Mouse (Mus musculus): ENCODE measurements around the gene Samd4. TPM values are rescaled to one million over a fixed set of nuclear protein-coding genes. Genes with fewer than 3 reads are reported as not detected.

The Samd4 gene
- total RNA-seq (2021) = 20.4 and 31.0 TPM in 2 replicates
- long read RNA-seq, full-length matches to known transcripts = 4 of 11 reads
- long read RNA-seq, partial matches to known transcripts = 3 of 11 reads
- long read RNA-seq, other reads (novel, unspliced or antisense) = 4 of 11 reads

GRCm38 (mm10) chr14:46882431-46883067 lies at the start of gene Samd4:
Gene Samd4 (plus strand): TSS chr14:46882854.
- peak; percentile 88 for DNase-seq

GRCm38 (mm10) chr14:46839326-46839725 lies 43.3 kb upstream of the Samd4 start:
- DNase-seq = no peak

GRCm38 (mm10) chr14:46845706-46846105 lies 36.9 kb upstream of the Samd4 start:
- no peak for DNase-seq

GRCm38 (mm10) chr14:46848063-46848590 lies 34.5 kb upstream of the Samd4 start:
- DNase-seq = no peak

- no peak for DNase-seq
Measured at GRCm38 (mm10) chr14:46848736-46849135, 33.9 kb upstream of the Samd4 start.

GRCm38 (mm10) chr14:46849769-46850168 lies 32.9 kb upstream of the Samd4 start:
- no peak for DNase-seq

- no peak for DNase-seq
Measured at GRCm38 (mm10) chr14:46853677-46854076, 29.0 kb upstream of the Samd4 start.

GRCm38 (mm10) chr14:46862922-46863321 lies 19.7 kb upstream of the Samd4 start:
- no peak for DNase-seq

GRCm38 (mm10) chr14:46880935-46881334 lies 1.7 kb upstream of the Samd4 start:
- DNase-seq = peak; percentile 66

GRCm38 (mm10) chr14:46881581-46882430 lies 848 bp upstream of the Samd4 start:
- no peak for DNase-seq

- DNase-seq = peak; percentile 57
Measured at GRCm38 (mm10) chr14:46883068-46883870, 615 bp downstream of the Samd4 start.

GRCm38 (mm10) chr14:46883871-46884441 lies 1.3 kb downstream of the Samd4 start:
- DNase-seq = peak; percentile 43

GRCm38 (mm10) chr14:46884701-46885428 lies 2.2 kb downstream of the Samd4 start:
- DNase-seq = peak; percentile 68

GRCm38 (mm10) chr14:46885429-46885755 lies 2.7 kb downstream of the Samd4 start:
- DNase-seq = no peak

- DNase-seq = peak; percentile 13
Measured at GRCm38 (mm10) chr14:46885891-46886301, 3.2 kb downstream of the Samd4 start.

- DNase-seq = no peak
Measured at GRCm38 (mm10) chr14:46889096-46889495, 6.4 kb downstream of the Samd4 start.

- DNase-seq = no peak
Measured at GRCm38 (mm10) chr14:46893961-46894360, 11.3 kb downstream of the Samd4 start.

- no peak for DNase-seq
Measured at GRCm38 (mm10) chr14:46897953-46898352, 15.3 kb downstream of the Samd4 start.

- DNase-seq = no peak
Measured at GRCm38 (mm10) chr14:46898626-46899025, 16.0 kb downstream of the Samd4 start.

GRCm38 (mm10) chr14:46902498-46903087 lies 19.9 kb downstream of the Samd4 start:
- no peak for DNase-seq

GRCm38 (mm10) chr14:46904276-46904675 lies 21.6 kb downstream of the Samd4 start:
- no peak for DNase-seq

All from adrenal gland, postnatal 25 days (tissue).